Mouse (Mus musculus) hindbrain, postnatal 0 days (tissue): ENCODE data around the gene Slc26a11. TPM values are rescaled to one million over a fixed set of nuclear protein-coding genes. Genes with fewer than 3 reads are reported as not detected.

ENCODE experiments used
- ATAC-seq: fragments of 200-750 bp; cut with Nextera tagmentation; 2 replicates; pipeline ENCODE4 v1.8.0; 2017; ENCODE audit warnings: mild to moderate bottlenecking, moderate TSS enrichment, moderate library complexity
- DNase-seq: peaks from one replicate; pipeline ENCODE4 v3.0.0-alpha.2; 2015; ENCODE audit warnings: low spot score
- H3K27ac ChIP-seq: fragments of 300-500 bp; sonication (generic); 2 replicates; pipeline ENCODE4 v1.5.1; 2014; ENCODE audit warnings: mild to moderate bottlenecking
- H3K27me3 ChIP-seq: fragments of 300-500 bp; sonication (generic); 2 replicates; pipeline ENCODE4 v1.6.1; 2014; ENCODE audit warnings: low read length, mixed read lengths; ENCODE audit not compliant: insufficient read depth
- H3K36me3 ChIP-seq: fragments of 300-500 bp; sonication (generic); 2 replicates; pipeline ENCODE4 v1.6.1; 2014; ENCODE audit warnings: low read length, mixed read lengths; ENCODE audit not compliant: insufficient read depth
- H3K4me1 ChIP-seq: fragments of 300-500 bp; sonication (generic); 2 replicates; pipeline ENCODE4 v1.6.1; 2014; ENCODE audit warnings: antibody characterized with exemption, low read length, mixed read lengths; ENCODE audit not compliant: insufficient read depth
- H3K4me2 ChIP-seq: fragments of 300-500 bp; sonication (generic); 2 replicates; pipeline ENCODE4 v1.6.1; 2014; ENCODE audit warnings: low read depth, mild to moderate bottlenecking, low read length, moderate library complexity, mixed read lengths
- H3K4me3 ChIP-seq: fragments of 300-500 bp; sonication (generic); 2 replicates; pipeline ENCODE4 v1.5.1; 2014; ENCODE audit warnings: low read length
- H3K9ac ChIP-seq: fragments of 300-500 bp; sonication (generic); replicated peaks from 2 replicates; pipeline ENCODE4 v1.6.1; 2014; ENCODE audit warnings: mild to moderate bottlenecking, low read length, moderate library complexity, mixed read lengths
- H3K9me3 ChIP-seq: fragments of 300-500 bp; sonication (generic); 2 replicates; pipeline ENCODE4 v1.6.1; 2016; ENCODE audit warnings: low read length, mixed read lengths
- CTCF ChIP-seq: IDR thresholded peaks from 2 replicates; pipeline ENCODE4 v1.5.1; 2016; ENCODE audit warnings: antibody characterized with exemption, control low read depth, low read depth
- WGBS: fragments of 180-500 bp; shearing (Covaris S2); extraction: QIAGEN DNeasy Blood & Tissue Kit; methylation state at CpG from one replicate; pipeline ENCODE4 v1.1.7; 2014; 5-methylcytosine and 5-hydroxymethylcytosine counted together
- polyA plus RNA-seq: library from polyadenylated mRNA; unstranded; fragments of >200 nt; fragmentation: Nextera tagmentation; extraction: Ambion mirVana; gene quantifications from 2 replicates; pipeline ENCODE4 v1.2.1, GENCODE M21; 2015
- total RNA-seq: library from RNA; depleted of rRNA; stranded (reverse); fragments of >200 nt; gene quantifications from 2 replicates; pipeline ENCODE4 v1.2.3, GENCODE M21; 2014

Gene Slc26a11
- total and polyA plus RNA-seq, 2 experiments from 2014 or later: 5.7 to 6.7 TPM

GRCm38 (mm10) chr11:119390271-119391231 lies 35.2 kb downstream of the Slc26a11 start:
- Histone ChIP-seq H3K4me1 (peaks cover 8% of the 10 kb centered on the region; the same call in 1 of the 2 replicates), H3K4me3 (peak overlapping the region; percentile 55), H3K4me2 (peak overlapping the region; percentile 99), H3K36me3 (no peaks in the 10 kb centered on the region), H3K27me3 (peaks cover 30% of the 10 kb centered on the region), H3K9me3 (no peaks in the 10 kb centered on the region), H3K27ac (peak overlapping the region; percentile 74), H3K9ac (peak overlapping the region; percentile 61)
- 3% methylated on average over 53 of the region's 53 CpGs for WGBS
- DNase-seq (peak; percentile 27), ATAC-seq (peak; percentile 21)
- TF ChIP-seq CTCF: no peak

- Histone ChIP-seq H3K4me1 (peaks cover 8% of the 10 kb centered on the region; the same call in 1 of the 2 replicates), H3K27me3 (peaks cover 30% of the 10 kb centered on the region), H3K27ac (no peak overlapping the region), H3K4me2 (0 out of 2 replicates have a peak overlapping the region, but pooled peaks have one; percentile 99), H3K36me3 (no peaks in the 10 kb centered on the region), H3K9ac (no peak overlapping the region), H3K4me3 (no peak overlapping the region), H3K9me3 (no peaks in the 10 kb centered on the region)
- no peak for ATAC-seq
- TF ChIP-seq CTCF: no peak
- DNase-seq: no peak
- WGBS: 35% methylated on average over 7 of the region's 7 CpGs
Measured at GRCm38 (mm10) chr11:119391386-119392000, 36.1 kb downstream of the Slc26a11 start.

GRCm38 (mm10) chr11:119392001-119392614 lies 36.8 kb downstream of the Slc26a11 start:
- Histone ChIP-seq H3K9ac (no peak overlapping the region), H3K4me3 (peak overlapping the region; percentile 41; the same call in 1 of the 2 replicates), H3K27ac (no peak overlapping the region), H3K36me3 (no peaks in the 10 kb centered on the region), H3K4me2 (peak overlapping the region; percentile 69; the same call in 1 of the 2 replicates), H3K9me3 (no peaks in the 10 kb centered on the region), H3K27me3 (peaks cover 30% of the 10 kb centered on the region), H3K4me1 (peaks cover 8% of the 10 kb centered on the region; the same call in 1 of the 2 replicates)
- ATAC-seq: no peak
- WGBS: 12% methylated on average over 12 of the region's 12 CpGs
- TF ChIP-seq CTCF: no peak
- DNase-seq: no peak

- Histone ChIP-seq H3K9me3 (no peaks in the 10 kb centered on the region), H3K4me3 (peak within 1 kb of the TSS; percentile 41), H3K4me2 (peak within 1 kb of the TSS; percentile 69), H3K27ac (peak within 1 kb of the TSS; percentile 45; the same call in 1 of the 2 replicates), H3K36me3 (no peaks in the 10 kb centered on the region), H3K9ac (peak within 1 kb of the TSS; percentile 40; the same call in 1 of the 2 replicates), H3K27me3 (peaks cover 30% of the 10 kb centered on the region), H3K4me1 (peaks cover 8% of the 10 kb centered on the region; the same call in 1 of the 2 replicates)
- under 1% methylated on average over 19 of the region's 19 CpGs for WGBS
- peak; percentile 46; the same call in 1 of the 2 replicates for TF ChIP-seq CTCF
- DNase-seq: peak; percentile 48
- peak; percentile 46; the same call in 1 of the 2 replicates for ATAC-seq
Measured at GRCm38 (mm10) chr11:119392800-119393482, 37.6 kb downstream of the Slc26a11 start, which contains the start of gene Rnf213. Gene Rnf213 (plus strand): TSS chr11:119393100.

- 24% methylated on average over 7 of the region's 7 CpGs for WGBS
- Histone ChIP-seq H3K36me3 (no peaks in the 10 kb centered on the region), H3K9me3 (no peaks in the 10 kb centered on the region), H3K27me3 (peaks cover 30% of the 10 kb centered on the region), H3K4me3 (peak overlapping the region; percentile 41), H3K27ac (peak overlapping the region; percentile 45; the same call in 1 of the 2 replicates), H3K4me2 (peak overlapping the region; percentile 69), H3K4me1 (peaks cover 8% of the 10 kb centered on the region; the same call in 1 of the 2 replicates), H3K9ac (peak overlapping the region; percentile 40; the same call in 1 of the 2 replicates)
- ATAC-seq: no peak
- no peak for DNase-seq
- no peak for TF ChIP-seq CTCF
Measured at GRCm38 (mm10) chr11:119393483-119393804, 38.1 kb downstream of the Slc26a11 start.
